Mouse (Mus musculus) neural tube, embryonic 13.5 days (tissue): ENCODE measurements at regions not wholly inside any gene's neighbourhood (a gene's known extent, or its start where the extent isn't known, plus 50 kb on each side); places are given as distances from the start of the nearest gene placed in this dataset.

ENCODE experiments used
- ATAC-seq: fragments of 200-750 bp; cut with Nextera tagmentation; 2 replicates; pipeline ENCODE4 v1.8.0; 2017; ENCODE audit warnings: low read depth, mild to moderate bottlenecking, moderate TSS enrichment, moderate library complexity
- H3K27ac ChIP-seq: fragments of 300-500 bp; sonication (generic); replicated peaks from 2 replicates; pipeline ENCODE4 v1.5.1; 2015; ENCODE audit warnings: moderate library complexity, mild to moderate bottlenecking, inconsistent platforms
- H3K27me3 ChIP-seq: fragments of 300-500 bp; sonication (generic); 2 replicates; pipeline ENCODE4 v1.6.1; 2015; ENCODE audit warnings: mild to moderate bottlenecking, inconsistent platforms
- H3K36me3 ChIP-seq: fragments of 300-500 bp; sonication (generic); 2 replicates; pipeline ENCODE4 v1.6.1; 2015; ENCODE audit warnings: mild to moderate bottlenecking, inconsistent platforms
- H3K4me1 ChIP-seq: fragments of 300-500 bp; sonication (generic); replicated peaks from 2 replicates; pipeline ENCODE4 v1.6.1; 2015; ENCODE audit warnings: inconsistent platforms
- H3K4me2 ChIP-seq: fragments of 300-500 bp; sonication (generic); 2 replicates; pipeline ENCODE4 v1.6.1; 2015; ENCODE audit warnings: inconsistent platforms, mild to moderate bottlenecking, moderate library complexity
- H3K4me3 ChIP-seq: fragments of 300-500 bp; sonication (generic); 2 replicates; pipeline ENCODE4 v1.5.1; 2015; ENCODE audit warnings: mild to moderate bottlenecking, inconsistent platforms
- H3K9ac ChIP-seq: fragments of 300-500 bp; sonication (generic); 2 replicates; pipeline ENCODE4 v1.6.1; 2015; ENCODE audit warnings: moderate library complexity, mild to moderate bottlenecking, inconsistent platforms
- H3K9me3 ChIP-seq: fragments of 300-500 bp; sonication (generic); 2 replicates; pipeline ENCODE4 v1.6.1; 2016; ENCODE audit warnings: inconsistent platforms
- WGBS: fragments of 180-500 bp; shearing (Covaris S2); methylation state at CpG from one replicate; pipeline ENCODE4 v1.1.7; 2015; 5-methylcytosine and 5-hydroxymethylcytosine counted together

GRCm38 (mm10) chr10:42108294-42109014, 90.2 kb upstream of the Armc2 start:
- H3K4me1 ChIP-seq = peaks cover 5% of the 10 kb centered on the region
- no peak overlapping the region for H3K4me2 ChIP-seq
- H3K9ac ChIP-seq = no peak overlapping the region
- H3K36me3 ChIP-seq = no peaks in the 10 kb centered on the region
- no peak for ATAC-seq
- WGBS = 53% methylated on average over 8 of the region's 8 CpGs
- H3K27me3 ChIP-seq = no peaks in the 10 kb centered on the region
- no peak overlapping the region for H3K4me3 ChIP-seq
- H3K27ac ChIP-seq = no peak overlapping the region
- no peaks in the 10 kb centered on the region for H3K9me3 ChIP-seq

- no peak for ATAC-seq
- no peaks in the 10 kb centered on the region for H3K27me3 ChIP-seq
- 81% methylated on average over 12 of the region's 12 CpGs for WGBS
These were observed 89.4 kb upstream of the Armc2 start for GRCm38 (mm10) chr10:42107437-42108293.

GRCm38 (mm10) chr10:42106611-42107010, 88.4 kb upstream of the Armc2 start:
- no peak overlapping the region for H3K4me2 ChIP-seq
- H3K36me3 ChIP-seq = no peaks in the 10 kb centered on the region
- no peak overlapping the region for H3K27ac ChIP-seq
- ATAC-seq = no peak
- H3K4me1 ChIP-seq = peaks cover 5% of the 10 kb centered on the region
- no peaks in the 10 kb centered on the region for H3K27me3 ChIP-seq
- 87% methylated on average over 9 of the region's 9 CpGs for WGBS
- no peak overlapping the region for H3K9ac ChIP-seq
- H3K9me3 ChIP-seq = no peaks in the 10 kb centered on the region
- H3K4me3 ChIP-seq = no peak overlapping the region

More at GRCm38 (mm10) chr10:42107437-42108293, 89.4 kb upstream of the Armc2 start:
- Histone ChIP-seq H3K9ac (no peak overlapping the region), H3K4me2 (no peak overlapping the region), H3K27ac (no peak overlapping the region), H3K4me3 (no peak overlapping the region), H3K9me3 (no peaks in the 10 kb centered on the region), H3K36me3 (no peaks in the 10 kb centered on the region), H3K4me1 (peaks cover 5% of the 10 kb centered on the region)

- Histone ChIP-seq H3K9ac (no peak overlapping the region), H3K4me3 (no peak overlapping the region), H3K27me3 (no peaks in the 10 kb centered on the region), H3K4me2 (no peak overlapping the region), H3K4me1 (peaks cover 5% of the 10 kb centered on the region), H3K27ac (no peak overlapping the region), H3K9me3 (no peaks in the 10 kb centered on the region), H3K36me3 (no peaks in the 10 kb centered on the region)
- ATAC-seq = no peak
- 95% methylated on average over 7 of the region's 7 CpGs for WGBS
These were observed 86.8 kb upstream of the Armc2 start for GRCm38 (mm10) chr10:42105083-42105482.

- no peaks in the 10 kb centered on the region for H3K27me3 ChIP-seq
- no peak for ATAC-seq
- H3K4me2 ChIP-seq = no peak overlapping the region
- H3K9ac ChIP-seq = no peak overlapping the region
- 89% methylated on average over 8 of the region's 8 CpGs for WGBS
- H3K36me3 ChIP-seq = no peaks in the 10 kb centered on the region
- H3K4me3 ChIP-seq = no peak overlapping the region
- H3K27ac ChIP-seq = no peak overlapping the region
- H3K4me1 ChIP-seq = no peaks in the 10 kb centered on the region
- no peaks in the 10 kb centered on the region for H3K9me3 ChIP-seq
These were observed 84.1 kb upstream of the Armc2 start for GRCm38 (mm10) chr10:42102320-42102719.

- H3K4me1 ChIP-seq = no peaks in the 10 kb centered on the region
- 88% methylated on average over 6 of the region's 6 CpGs for WGBS
- no peaks in the 10 kb centered on the region for H3K9me3 ChIP-seq
- ATAC-seq = no peak
- no peak overlapping the region for H3K4me2 ChIP-seq
- no peaks in the 10 kb centered on the region for H3K27me3 ChIP-seq
- no peak overlapping the region for H3K9ac ChIP-seq
- no peak overlapping the region for H3K4me3 ChIP-seq
- no peak overlapping the region for H3K27ac ChIP-seq
- H3K36me3 ChIP-seq = no peaks in the 10 kb centered on the region
These were observed 82.9 kb upstream of the Armc2 start for GRCm38 (mm10) chr10:42101096-42101495.

- Histone ChIP-seq H3K27me3 (no peaks in the 10 kb centered on the region), H3K4me2 (no peak overlapping the region), H3K4me1 (peaks cover 3% of the 10 kb centered on the region; the same call in 1 of the 2 replicates), H3K4me3 (no peak overlapping the region), H3K9me3 (no peaks in the 10 kb centered on the region), H3K9ac (no peak overlapping the region), H3K36me3 (no peaks in the 10 kb centered on the region), H3K27ac (no peak overlapping the region)
- no peak for ATAC-seq
- WGBS = 95% methylated on average over 6 of the region's 6 CpGs
These were observed 78.7 kb upstream of the Armc2 start for GRCm38 (mm10) chr10:42096924-42097323.

GRCm38 (mm10) chr10:42095986-42096385, 77.7 kb upstream of the Armc2 start:
- no peak overlapping the region for H3K4me2 ChIP-seq
- H3K27ac ChIP-seq = no peak overlapping the region
- no peaks in the 10 kb centered on the region for H3K9me3 ChIP-seq
- H3K4me3 ChIP-seq = no peak overlapping the region
- ATAC-seq = no peak
- no peaks in the 10 kb centered on the region for H3K36me3 ChIP-seq
- H3K9ac ChIP-seq = no peak overlapping the region
- H3K4me1 ChIP-seq = peaks cover 10% of the 10 kb centered on the region; the same call in 1 of the 2 replicates
- 91% methylated on average over 10 of the region's 10 CpGs for WGBS
- no peaks in the 10 kb centered on the region for H3K27me3 ChIP-seq

GRCm38 (mm10) chr10:42094274-42095000, 76.2 kb upstream of the Armc2 start:
- H3K9ac ChIP-seq = no peak overlapping the region
- no peak overlapping the region for H3K4me2 ChIP-seq
- ATAC-seq = no peak
- H3K4me3 ChIP-seq = no peak overlapping the region
- peaks cover 17% of the 10 kb centered on the region for H3K4me1 ChIP-seq
- no peaks in the 10 kb centered on the region for H3K27me3 ChIP-seq
- H3K27ac ChIP-seq = no peak overlapping the region
- no peaks in the 10 kb centered on the region for H3K9me3 ChIP-seq
- no peaks in the 10 kb centered on the region for H3K36me3 ChIP-seq
- 87% methylated on average over 24 of the region's 24 CpGs for WGBS

GRCm38 (mm10) chr10:42093176-42093759, 75.0 kb upstream of the Armc2 start:
- WGBS = 86% methylated on average over 8 of the region's 8 CpGs

GRCm38 (mm10) chr10:42092500-42092899, 74.3 kb upstream of the Armc2 start:
- Histone ChIP-seq H3K27me3 (0 out of 2 replicates have a peak, but pooled peaks cover 2% of the 10 kb centered on the region), H3K4me1 (peaks cover 28% of the 10 kb centered on the region), H3K27ac (no peak overlapping the region; the same call in 1 of the 2 replicates), H3K4me2 (no peak overlapping the region), H3K9me3 (no peaks in the 10 kb centered on the region), H3K4me3 (no peak overlapping the region), H3K36me3 (no peaks in the 10 kb centered on the region), H3K9ac (no peak overlapping the region)
- peak; percentile 47; the same call in 1 of the 2 replicates for ATAC-seq
- 50% methylated on average over 6 of the region's 6 CpGs for WGBS

More at GRCm38 (mm10) chr10:42093176-42093759, 75.0 kb upstream of the Armc2 start:
- Histone ChIP-seq H3K4me3 (no peak overlapping the region), H3K9me3 (no peaks in the 10 kb centered on the region), H3K27ac (no peak overlapping the region), H3K9ac (no peak overlapping the region), H3K4me2 (no peak overlapping the region), H3K27me3 (no peaks in the 10 kb centered on the region), H3K4me1 (peaks cover 28% of the 10 kb centered on the region), H3K36me3 (no peaks in the 10 kb centered on the region)
- ATAC-seq = no peak
